Mouse (Mus musculus) R1 (cell line): Measurements from ENCODE around the gene Nup88.
A peak's percentile ranks its signal among the peaks of the same experiment; 100 is the strongest.

Experiments
- DNase-seq: peaks from one replicate; pipeline ENCODE4 v3.0.0-alpha.2; 2018; ENCODE audit warnings: low read depth, low spot score

Gene Nup88

GRCm38 (mm10) chr11:70969821-70970559 is at the start of gene Nup88, which contains the start of gene Rpain:
Gene Nup88 (minus strand): TSS chr11:70969973.
Gene Rpain (plus strand): TSS chr11:70970213.
- DNase-seq = peak; percentile 99

- no peak for DNase-seq
Measured at GRCm38 (mm10) chr11:71018416-71019200, 48.8 kb upstream of the Nup88 start.

GRCm38 (mm10) chr11:71017051-71017450 is 47.3 kb upstream of the Nup88 start:
- DNase-seq = no peak

GRCm38 (mm10) chr11:71012743-71013142 is 43.0 kb upstream of the Nup88 start:
- peak; percentile 46 for DNase-seq

GRCm38 (mm10) chr11:71008321-71008720 is 38.5 kb upstream of the Nup88 start:
- DNase-seq = no peak

GRCm38 (mm10) chr11:71007831-71008230 is 38.1 kb upstream of the Nup88 start:
- no peak for DNase-seq

GRCm38 (mm10) chr11:71007026-71007425 is 37.3 kb upstream of the Nup88 start:
- no peak for DNase-seq

GRCm38 (mm10) chr11:71005046-71005445 is 35.3 kb upstream of the Nup88 start:
- peak; percentile 31 for DNase-seq

- DNase-seq = peak; percentile 99
Measured at GRCm38 (mm10) chr11:71004316-71004773, 34.6 kb upstream of the Nup88 start, which contains the start of gene Dhx33. Gene Dhx33 (minus strand): TSS chr11:71004437.

GRCm38 (mm10) chr11:71003611-71004315 is 34.0 kb upstream of the Nup88 start:
- DNase-seq = peak; percentile 72

- no peak for DNase-seq
Measured at GRCm38 (mm10) chr11:71001167-71001566, 31.4 kb upstream of the Nup88 start.

- DNase-seq = peak; percentile 91
Measured at GRCm38 (mm10) chr11:70982557-70983228, 12.9 kb upstream of the Nup88 start, which contains the start of gene C1qbp. Gene C1qbp (minus strand): TSS chr11:70983026.

GRCm38 (mm10) chr11:70982030-70982429 is 12.3 kb upstream of the Nup88 start:
- no peak for DNase-seq

GRCm38 (mm10) chr11:70980751-70981510 is 11.2 kb upstream of the Nup88 start:
- peak; percentile 84 for DNase-seq

- peak; percentile 24 for DNase-seq
Measured at GRCm38 (mm10) chr11:70980232-70980631, 10.5 kb upstream of the Nup88 start.

GRCm38 (mm10) chr11:70977293-70977692 is 7.5 kb upstream of the Nup88 start:
- DNase-seq = no peak

GRCm38 (mm10) chr11:70975193-70975592 is 5.4 kb upstream of the Nup88 start:
- DNase-seq = no peak

- peak; percentile 79 for DNase-seq
Measured at GRCm38 (mm10) chr11:70973947-70974346, 4.2 kb upstream of the Nup88 start.

- no peak for DNase-seq
Measured at GRCm38 (mm10) chr11:70972586-70972985, 2.8 kb upstream of the Nup88 start.
